Mouse (Mus musculus) neutrophil, adult 59 days (primary cell): ENCODE data around the gene Tmem8. TPM values are rescaled to one million over a fixed set of nuclear protein-coding genes. Genes with fewer than 3 reads are reported as not detected.

Source experiments
- total RNA-seq, 2 experiments: library from RNA; stranded (reverse); gene quantifications; 1 replicate in 1 of 2; 2 replicates in 1 of 2; pipeline ENCODE4 v1.2.4; 2023

Gene Tmem8
- total RNA-seq: 10 to 100 TPM; 59.5 to 72.0 TPM

GRCm38 (mm10) chr17:26113181-26113948 is at the start of gene Tmem8:
Gene Tmem8 (plus strand): TSS chr17:26113299.

GRCm38 (mm10) chr17:26068831-26069739 is 44.0 kb upstream of the Tmem8 start, which contains the start of gene Rab11fip3:
Gene Rab11fip3 (minus strand): TSS chr17:26069555.

DNA sequence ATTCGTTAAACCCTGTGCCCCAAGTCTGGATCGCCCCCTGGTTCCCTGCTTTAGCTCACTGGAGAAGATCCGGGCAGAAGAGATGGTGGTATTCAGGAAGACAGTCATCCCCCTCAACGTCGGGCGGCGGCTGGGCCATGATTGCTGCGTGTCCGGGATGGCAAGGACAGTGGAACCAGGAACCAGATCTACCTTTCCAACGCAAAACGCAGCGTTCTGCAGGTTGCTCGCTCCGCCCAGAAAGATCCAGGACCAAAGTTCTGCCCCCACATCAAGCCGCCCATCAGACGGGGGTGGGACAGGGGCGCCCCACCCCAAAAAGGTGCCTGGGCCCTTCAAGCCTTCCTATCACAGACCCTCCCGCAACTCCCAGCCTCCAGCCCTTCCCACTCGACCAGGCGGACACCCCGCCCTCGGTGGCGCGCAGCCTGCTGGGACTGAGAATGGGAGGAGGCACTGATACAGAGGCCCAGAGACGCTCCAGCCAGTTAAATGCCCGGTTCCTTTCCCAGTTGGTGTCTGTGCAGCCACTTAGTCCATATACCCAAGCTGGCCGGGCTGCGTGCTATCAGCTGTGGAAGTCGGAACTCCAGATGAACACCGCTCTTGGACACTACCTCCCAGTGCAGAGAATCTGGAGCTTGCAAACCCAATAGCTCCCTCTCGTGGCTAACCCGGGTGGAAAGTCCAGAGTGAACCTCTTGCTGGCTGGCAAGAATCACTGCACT is 23.0 kb upstream of the Tmem8 start, which contains the start of gene Decr2:
TSS of gene Decr2 (minus strand) at position 433 of the 728 bp plus-strand sequence.

GRCm38 (mm10) chr17:26095121-26095740 is 17.9 kb upstream of the Tmem8 start, which contains the start of gene Nme4:
Gene Nme4 (minus strand): TSS chr17:26095602.

DNA sequence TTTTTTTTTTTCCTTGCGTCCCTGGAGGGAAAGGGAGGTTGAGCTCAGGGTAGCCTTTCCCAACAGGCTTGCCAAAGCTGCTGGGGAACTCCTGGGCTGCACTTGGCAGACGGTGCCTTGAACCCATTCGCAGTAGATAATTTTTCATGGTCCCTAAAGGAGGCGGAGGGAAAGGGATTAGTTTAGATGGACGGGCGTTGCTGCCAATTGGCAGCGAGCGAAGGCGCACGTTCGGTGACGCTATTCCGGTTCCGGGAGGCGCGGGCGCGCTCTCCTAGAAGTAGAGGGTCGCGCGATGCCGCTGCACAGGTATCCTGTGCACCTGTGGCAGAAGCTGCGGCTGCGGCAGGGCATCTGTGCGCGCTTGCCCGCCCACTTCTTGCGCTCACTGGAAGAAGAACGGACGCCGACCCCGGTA is 10.2 kb downstream of the Tmem8 start, which contains the start of gene Mrpl28:
TSS of gene Mrpl28 (plus strand) at position 234 of the 418 bp plus-strand sequence.

DNA sequence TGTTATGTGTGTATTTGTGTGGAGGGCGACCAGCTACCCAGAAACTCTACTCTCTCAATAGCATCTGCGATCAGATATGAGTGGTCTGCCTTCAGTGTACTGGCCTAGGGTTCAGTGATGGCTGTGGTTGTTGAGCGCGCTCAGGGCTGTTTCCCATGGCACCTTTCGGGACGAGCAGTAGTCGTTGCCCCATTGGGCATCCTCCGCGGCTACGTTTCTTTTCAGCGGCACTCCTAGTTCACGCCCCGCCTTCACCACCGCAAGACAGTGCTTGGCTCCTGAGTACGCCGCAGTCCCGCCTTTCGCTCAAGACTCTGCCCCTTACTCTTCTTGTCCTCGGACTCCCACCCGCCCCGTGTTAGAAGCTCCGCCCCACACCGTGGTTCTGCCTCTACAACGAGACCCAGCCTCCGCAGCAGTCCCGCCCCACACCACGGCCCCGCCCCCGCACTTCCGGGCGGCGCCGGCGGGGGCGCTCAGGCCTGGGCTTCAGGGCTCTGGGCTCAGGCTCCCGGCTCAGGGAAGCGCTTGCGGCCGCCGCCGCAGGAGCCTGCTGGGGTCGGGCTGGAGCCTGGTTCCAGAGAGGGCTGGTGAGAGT is 25.2 kb downstream of the Tmem8 start, which contains the start of gene Axin1:
TSS of gene Axin1 (plus strand) at position 450 of the 598 bp plus-strand sequence.

Other genes starting within 250 kb of the Tmem8 start
- 1 to 10 TPM; 3.5 to 4.6 TPM for gene Mcrip2, start 244.5 kb upstream of the Tmem8 start, total RNA-seq
- 10 to 100 TPM; 10.1 to 10.6 TPM for gene Mettl26, start 238.2 kb upstream of the Tmem8 start, total RNA-seq
- gene Wfikkn1, start 232.4 kb upstream of the Tmem8 start, total RNA-seq: 1 to 10 TPM; 3.2 to 4.9 TPM
- gene Rab40c, start 193.6 kb upstream of the Tmem8 start, total RNA-seq: 10 to 100 TPM; 16.9 to 19.1 TPM
- 10 to 100 TPM; 45.9 to 71.2 TPM for gene Pigq, start 168.4 kb upstream of the Tmem8 start, total RNA-seq
- under 1 TPM in 1 of 2 experiments, not detected in 1; 0.22 TPM for gene Nhlrc4, start 168.3 kb upstream of the Tmem8 start, total RNA-seq
- gene A930017K11Rik, start 160.7 kb upstream of the Tmem8 start, total RNA-seq: not detected
- gene Capn15, start 127.5 kb upstream of the Tmem8 start, total RNA-seq: 10 to 100 TPM; 13.5 to 19.1 TPM
- gene Rab11fip3, start 43.7 kb upstream of the Tmem8 start, total RNA-seq: 1 to 10 TPM; 1.5 to 2.1 TPM
- 1 to 10 TPM; 4.0 TPM for gene Decr2, start 23.0 kb upstream of the Tmem8 start, total RNA-seq
- gene Nme4, start 17.7 kb upstream of the Tmem8 start, total RNA-seq: 1 to 10 TPM; 2.3 to 4.5 TPM
- gene Mrpl28, start 10.2 kb downstream of the Tmem8 start, total RNA-seq: 10 to 100 TPM; 32.3 to 32.6 TPM
- gene Axin1, start 25.4 kb downstream of the Tmem8 start, total RNA-seq: 10 to 100 TPM; 39.0 to 40.7 TPM
- 1 to 10 TPM; 1.5 to 3.1 TPM for gene Pdia2, start 85.8 kb downstream of the Tmem8 start, total RNA-seq
- gene Rgs11, start 89.7 kb downstream of the Tmem8 start, total RNA-seq: under 1 TPM in 1 of 2 experiments, not detected in 1; 0.77 TPM
- under 1 TPM in 1 of 2 experiments, not detected in 1; 0.58 TPM for gene Arhgdig, start 94.5 kb downstream of the Tmem8 start, total RNA-seq
- gene Fam234a, start 130.9 kb downstream of the Tmem8 start, total RNA-seq: 10 to 100 TPM; 69.6 TPM
- 10 to 100 TPM; 34.7 to 38.0 TPM for gene Luc7l, start 139.6 kb downstream of the Tmem8 start, total RNA-seq